Mouse (Mus musculus): ENCODE data around the gene Pogz.

- TF ChIP-seq CTCF (IDR thresholded peaks at IDR 0.05; ENCODE audit: extremely low read depth, insufficient read depth, low read length) (no peak), POLR2A (IDR thresholded peaks at IDR 0.05; ENCODE audit: extremely low read depth, insufficient read depth, low read length) (no peak)
Measured at GRCm38 (mm10) chr3:94814063-94814462, 23.3 kb upstream of the Pogz start.

Measured in cortical plate, adult 2 months (tissue).